Mouse (Mus musculus) limb, embryonic 14.5 days (tissue): ENCODE data around the gene Zdhhc5. TPM values are rescaled to one million over a fixed set of nuclear protein-coding genes. Genes with fewer than 3 reads are reported as not detected.

Experiments
- ATAC-seq: fragments of 200-750 bp; cut with Nextera tagmentation; 2 replicates; pipeline ENCODE4 v1.8.0; 2017; ENCODE audit warnings: low read depth, moderate number of reproducible peaks, moderate TSS enrichment; ENCODE audit not compliant: low FRiP score
- DNase-seq: peaks from one replicate; pipeline ENCODE4 v3.0.0-alpha.2; 2015; ENCODE audit warnings: low spot score
- H3K27ac ChIP-seq: fragments of 300-500 bp; sonication (generic); replicated peaks from 2 replicates; pipeline ENCODE4 v1.5.1; 2014; ENCODE audit warnings: low read depth, mild to moderate bottlenecking, low read length, moderate library complexity, mixed read lengths
- H3K27me3 ChIP-seq: fragments of 300-500 bp; sonication (generic); 2 replicates; pipeline ENCODE4 v1.6.1; 2014; ENCODE audit warnings: low read length, mixed read lengths; ENCODE audit not compliant: control insufficient read depth, insufficient read depth
- H3K36me3 ChIP-seq: fragments of 300-500 bp; sonication (generic); 2 replicates; pipeline ENCODE4 v1.6.1; 2014; ENCODE audit warnings: mild to moderate bottlenecking, low read length, moderate library complexity, mixed read lengths; ENCODE audit not compliant: control insufficient read depth, insufficient read depth
- H3K4me1 ChIP-seq: fragments of 300-500 bp; sonication (generic); 2 replicates; pipeline ENCODE4 v1.6.1; 2014; ENCODE audit warnings: antibody characterized with exemption, low read length, mixed read lengths; ENCODE audit not compliant: control insufficient read depth, insufficient read depth
- H3K4me2 ChIP-seq: fragments of 300-500 bp; sonication (generic); replicated peaks from 2 replicates; pipeline ENCODE4 v1.6.1; 2014; ENCODE audit warnings: low read depth, mild to moderate bottlenecking, low read length, moderate library complexity; ENCODE audit not compliant: severe bottlenecking
- H3K4me3 ChIP-seq: fragments of 300-500 bp; sonication (generic); replicated peaks from 2 replicates; pipeline ENCODE4 v1.5.1; 2014; ENCODE audit warnings: low read length
- H3K9ac ChIP-seq: fragments of 300-500 bp; sonication (generic); 2 replicates; pipeline ENCODE4 v1.6.1; 2014; ENCODE audit warnings: mild to moderate bottlenecking, low read depth, low read length, moderate library complexity; ENCODE audit not compliant: severe bottlenecking
- H3K9me3 ChIP-seq: fragments of 300-500 bp; sonication (generic); 2 replicates; pipeline ENCODE4 v1.6.1; 2016; ENCODE audit warnings: low read length; ENCODE audit not compliant: control insufficient read depth
- POLR2A ChIP-seq: fragments of 200-500 bp; IDR thresholded peaks from 2 replicates; pipeline ENCODE4 v1.8.0; 2012; ENCODE audit warnings: inconsistent platforms, mild to moderate bottlenecking, moderate library complexity, borderline replicate concordance; ENCODE audit not compliant: insufficient read depth, insufficient read length; ENCODE audit errors: extremely low read depth
- WGBS: fragments of 180-500 bp; shearing (Covaris S2); extraction: QIAGEN DNeasy Blood & Tissue Kit; methylation state at CpG from one replicate; pipeline ENCODE4 v1.1.7; 2014; 5-methylcytosine and 5-hydroxymethylcytosine counted together
- polyA plus RNA-seq, 2 experiments: library from polyadenylated mRNA; depleted of rRNA in 1 of 2; stranded (reverse) in 1 of 2; unstranded in 1 of 2; fragments of >200 nt; fragmentation: Nextera tagmentation in 1 of 2; extraction: Ambion mirVana in 1 of 2; gene quantifications; 2 replicates each; pipeline versions ENCODE4 v1.2.1 to v1.2.3; 2012 to 2014

The Zdhhc5 gene
- polyA plus RNA-seq, 2 experiments: 36.5 to 46.6 TPM

- Histone ChIP-seq H3K9me3 (no peaks in the 10 kb centered on the region), H3K27me3 (no peaks in the 10 kb centered on the region), H3K4me1 (peaks cover 55% of the 10 kb centered on the region), H3K4me2 (peak overlapping the region; percentile 37), H3K36me3 (peaks cover 15% of the 10 kb centered on the region), H3K27ac (no peak overlapping the region), H3K4me3 (peak overlapping the region; percentile 11; the same call in 1 of the 2 replicates), H3K9ac (peak overlapping the region; percentile 36; the same call in 1 of the 2 replicates)
- DNase-seq: no peak
- 0 out of 2 replicates have a peak, but pooled peaks have one; percentile 6 for ATAC-seq
- WGBS: 4% methylated on average over 26 of the region's 27 CpGs
- no peak for TF ChIP-seq POLR2A
Measured at GRCm38 (mm10) chr2:84736312-84737161, 21.6 kb upstream of the Zdhhc5 start.

DNA sequence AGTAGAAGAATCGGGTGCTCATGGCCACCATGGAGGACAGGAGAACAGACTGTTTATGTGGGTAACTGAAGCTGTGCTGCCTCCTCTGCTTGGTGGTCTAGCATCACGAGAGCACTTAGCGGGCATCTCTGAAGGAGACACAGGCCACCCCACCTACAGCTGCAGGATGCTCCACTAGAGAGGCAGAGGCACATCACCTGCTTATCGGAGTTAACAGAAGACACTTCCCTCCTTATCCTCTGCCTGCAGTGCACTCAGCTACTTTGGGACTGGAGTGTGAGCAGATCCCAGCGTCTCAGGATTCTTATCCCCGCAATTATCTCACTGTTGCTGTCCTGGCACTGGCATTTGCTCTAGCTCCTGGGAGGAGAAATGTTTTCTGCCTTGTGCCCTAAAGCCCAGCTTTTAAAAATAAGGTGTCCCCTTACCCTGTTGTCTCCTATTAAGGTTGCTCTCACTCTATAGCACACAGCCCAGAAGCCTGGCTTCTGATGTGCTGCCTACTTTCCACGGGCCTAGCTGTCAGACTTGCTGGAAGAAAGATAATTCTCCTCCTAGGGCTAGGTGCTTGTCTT, 20.5 kb upstream of the Zdhhc5 start:
- H3K27ac ChIP-seq: no peak overlapping the region
- no peak overlapping the region for H3K9ac ChIP-seq
- peaks cover 44% of the 10 kb centered on the region for H3K4me1 ChIP-seq
- peaks cover 4% of the 10 kb centered on the region; the same call in 1 of the 2 replicates for H3K36me3 ChIP-seq
- H3K4me3 ChIP-seq: peak overlapping the region; percentile 39; the same call in 1 of the 2 replicates
- DNase-seq: no peak
- WGBS: 21% methylated on average over 7 of the region's 7 CpGs
- ATAC-seq: no peak
- H3K9me3 ChIP-seq: no peaks in the 10 kb centered on the region
- no peaks in the 10 kb centered on the region for H3K27me3 ChIP-seq
- H3K4me2 ChIP-seq: peak overlapping the region; percentile 74
- peak; percentile 48; the same call in 1 of the 2 replicates for TF ChIP-seq POLR2A

DNA sequence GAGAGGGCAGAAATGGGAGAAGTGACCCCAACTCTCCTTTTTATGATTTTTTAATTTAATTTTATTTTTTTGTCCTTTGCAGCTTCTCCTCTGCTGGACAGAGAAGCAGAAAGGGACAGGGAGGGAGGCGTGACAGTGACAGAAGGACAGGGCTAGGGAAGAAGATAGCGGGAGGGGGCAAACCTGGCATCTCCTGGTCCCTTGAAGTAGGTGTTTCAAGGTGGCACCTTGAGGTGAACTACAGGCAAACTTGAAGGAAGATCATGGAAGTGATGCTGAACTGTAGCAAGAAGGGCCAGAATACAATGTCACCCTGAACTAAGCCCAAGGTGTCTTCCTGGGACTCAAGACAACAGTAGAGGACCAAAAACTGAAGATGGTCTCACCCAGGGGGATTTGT, 19.9 kb upstream of the Zdhhc5 start:
- H3K27me3 ChIP-seq: no peaks in the 10 kb centered on the region
- H3K4me1 ChIP-seq: peaks cover 43% of the 10 kb centered on the region
- H3K4me3 ChIP-seq: peak overlapping the region; percentile 39
- no peaks in the 10 kb centered on the region for H3K9me3 ChIP-seq
- no peak overlapping the region for H3K9ac ChIP-seq
- TF ChIP-seq POLR2A: no peak
- no peak overlapping the region for H3K27ac ChIP-seq
- H3K36me3 ChIP-seq: no peaks in the 10 kb centered on the region
- H3K4me2 ChIP-seq: peak overlapping the region; percentile 74
- WGBS: 2% methylated on average over 2 of the region's 2 CpGs
- DNase-seq (no peak), ATAC-seq (no peak)

- Histone ChIP-seq H3K9me3 (no peaks in the 10 kb centered on the region), H3K36me3 (no peaks in the 10 kb centered on the region), H3K27ac (no peak overlapping the region; the same call in 1 of the 2 replicates), H3K9ac (peak overlapping the region; percentile 52), H3K4me3 (peak overlapping the region; percentile 39), H3K27me3 (no peaks in the 10 kb centered on the region), H3K4me1 (peaks cover 43% of the 10 kb centered on the region), H3K4me2 (peak overlapping the region; percentile 74)
- 0 out of 2 replicates have a peak, but pooled peaks have one; percentile 5 for ATAC-seq
- no peak for DNase-seq
- no peak for TF ChIP-seq POLR2A
- WGBS: 1% methylated on average over 11 of the region's 11 CpGs
Measured at GRCm38 (mm10) chr2:84734351-84734864, 19.4 kb upstream of the Zdhhc5 start.

GRCm38 (mm10) chr2:84733579-84734300, 18.8 kb upstream of the Zdhhc5 start, which contains the start of gene Ypel4:
Gene Ypel4, plus strand, starts transcription at chr2:84734058.
- no peaks in the 10 kb centered on the region for H3K27me3 ChIP-seq
- H3K36me3 ChIP-seq: no peaks in the 10 kb centered on the region
- H3K4me1 ChIP-seq: peaks cover 36% of the 10 kb centered on the region
- H3K9me3 ChIP-seq: no peaks in the 10 kb centered on the region
- peak within 1 kb of the TSS; percentile 39 for H3K4me3 ChIP-seq
- WGBS: 3% methylated on average over 8 of the region's 8 CpGs
- H3K4me2 ChIP-seq: peak within 1 kb of the TSS; percentile 74
- ATAC-seq (peak; percentile 48), DNase-seq (no peak)
- H3K9ac ChIP-seq: peak within 1 kb of the TSS; percentile 52
- TF ChIP-seq POLR2A: no peak
- H3K27ac ChIP-seq: no peak within 1 kb of the TSS; the same call in 1 of the 2 replicates
